Mouse (Mus musculus) neural tube, embryonic 14.5 days (tissue): ENCODE measurements at regions not wholly inside any gene's neighbourhood (a gene's known extent, or its start where the extent isn't known, plus 50 kb on each side); places are given as distances from the start of the nearest gene placed in this dataset.

Source experiments
- ATAC-seq: fragments of 200-750 bp; cut with Nextera tagmentation; 2 replicates; pipeline ENCODE4 v1.8.0; 2017; ENCODE audit warnings: low read depth, mild to moderate bottlenecking, moderate TSS enrichment, moderate library complexity
- H3K27ac ChIP-seq: fragments of 300-500 bp; sonication (generic); 2 replicates; pipeline ENCODE4 v1.5.1; 2014; ENCODE audit warnings: low read depth, mild to moderate bottlenecking, control low read depth, low read length, moderate library complexity, mixed read lengths
- H3K27me3 ChIP-seq: fragments of 300-500 bp; sonication (generic); 2 replicates; pipeline ENCODE4 v1.6.1; 2014; ENCODE audit warnings: low read length; ENCODE audit not compliant: control insufficient read depth, insufficient read depth
- H3K36me3 ChIP-seq: fragments of 300-500 bp; sonication (generic); 2 replicates; pipeline ENCODE4 v1.6.1; 2014; ENCODE audit warnings: low read length, mixed read lengths; ENCODE audit not compliant: control insufficient read depth, insufficient read depth
- H3K4me1 ChIP-seq: fragments of 300-500 bp; sonication (generic); 2 replicates; pipeline ENCODE4 v1.6.1; 2014; ENCODE audit warnings: low read length; ENCODE audit not compliant: control insufficient read depth, insufficient read depth
- H3K4me2 ChIP-seq: fragments of 300-500 bp; sonication (generic); 2 replicates; pipeline ENCODE4 v1.6.1; 2014; ENCODE audit warnings: mild to moderate bottlenecking, low read depth, low read length, control low read depth
- H3K4me3 ChIP-seq: fragments of 300-500 bp; sonication (generic); 2 replicates; pipeline ENCODE4 v1.5.1; 2014; ENCODE audit warnings: low read depth, low read length, control low read depth, mixed read lengths
- H3K9ac ChIP-seq: fragments of 300-500 bp; sonication (generic); replicated peaks from 2 replicates; pipeline ENCODE4 v1.6.1; 2014; ENCODE audit warnings: low read depth, mild to moderate bottlenecking, control low read depth, low read length, mixed read lengths
- H3K9me3 ChIP-seq: fragments of 300-500 bp; sonication (generic); 2 replicates; pipeline ENCODE4 v1.6.1; 2016; ENCODE audit warnings: low read length; ENCODE audit not compliant: control insufficient read depth
- WGBS: fragments of 180-500 bp; shearing (Covaris S2); extraction: QIAGEN DNeasy Blood & Tissue Kit; methylation state at CpG from one replicate; pipeline ENCODE4 v1.1.7; 2014; 5-methylcytosine and 5-hydroxymethylcytosine counted together

- no peaks in the 10 kb centered on the region for H3K9me3 ChIP-seq
- 70% methylated on average over 6 of the region's 6 CpGs for WGBS
- no peak for ATAC-seq
- no peak overlapping the region for H3K4me2 ChIP-seq
- H3K9ac ChIP-seq = no peak overlapping the region
- no peaks in the 10 kb centered on the region for H3K27me3 ChIP-seq
- H3K36me3 ChIP-seq = no peaks in the 10 kb centered on the region
- no peak overlapping the region for H3K27ac ChIP-seq
- no peak overlapping the region for H3K4me3 ChIP-seq
- H3K4me1 ChIP-seq = no peaks in the 10 kb centered on the region
Observed at GRCm38 (mm10) chr14:25023270-25023800, 435.6 kb upstream of the Zmiz1 start.

GRCm38 (mm10) chr14:25025074-25025473 is 433.9 kb upstream of the Zmiz1 start:
- no peak overlapping the region for H3K4me2 ChIP-seq
- no peak overlapping the region for H3K9ac ChIP-seq
- 90% methylated on average over 6 of the region's 6 CpGs for WGBS
- no peaks in the 10 kb centered on the region for H3K36me3 ChIP-seq
- H3K4me3 ChIP-seq = no peak overlapping the region
- no peak overlapping the region for H3K27ac ChIP-seq
- no peak for ATAC-seq
- no peaks in the 10 kb centered on the region for H3K9me3 ChIP-seq
- H3K4me1 ChIP-seq = no peaks in the 10 kb centered on the region
- no peaks in the 10 kb centered on the region for H3K27me3 ChIP-seq

- 82% methylated on average over 3 of the region's 3 CpGs for WGBS
- Histone ChIP-seq H3K27me3 (no peaks in the 10 kb centered on the region), H3K4me2 (no peak overlapping the region), H3K4me1 (peaks cover 6% of the 10 kb centered on the region; the same call in 1 of the 2 replicates), H3K36me3 (no peaks in the 10 kb centered on the region), H3K4me3 (no peak overlapping the region), H3K9ac (no peak overlapping the region), H3K27ac (no peak overlapping the region), H3K9me3 (no peaks in the 10 kb centered on the region)
- ATAC-seq = no peak
Observed at GRCm38 (mm10) chr14:25027076-25027475, 431.9 kb upstream of the Zmiz1 start.

GRCm38 (mm10) chr14:25027842-25028241 is 431.1 kb upstream of the Zmiz1 start:
- H3K4me1 ChIP-seq = peaks cover 13% of the 10 kb centered on the region; the same call in 1 of the 2 replicates
- 80% methylated on average over 1 of the region's 1 CpGs for WGBS
- no peaks in the 10 kb centered on the region for H3K36me3 ChIP-seq

GRCm38 (mm10) chr14:25030881-25031280 is 428.1 kb upstream of the Zmiz1 start:
- peaks cover 13% of the 10 kb centered on the region; the same call in 1 of the 2 replicates for H3K4me1 ChIP-seq
- H3K27ac ChIP-seq = peak overlapping the region; percentile 44
- H3K36me3 ChIP-seq = no peaks in the 10 kb centered on the region
- 77% methylated on average over 6 of the region's 6 CpGs for WGBS
- no peaks in the 10 kb centered on the region for H3K27me3 ChIP-seq
- no peak overlapping the region for H3K4me3 ChIP-seq
- no peak overlapping the region for H3K4me2 ChIP-seq
- ATAC-seq = 0 out of 2 replicates have a peak, but pooled peaks have one; percentile 17
- H3K9me3 ChIP-seq = no peaks in the 10 kb centered on the region
- H3K9ac ChIP-seq = no peak overlapping the region

More at GRCm38 (mm10) chr14:25027842-25028241, 431.1 kb upstream of the Zmiz1 start:
- Histone ChIP-seq H3K9ac (no peak overlapping the region), H3K27ac (no peak overlapping the region), H3K4me2 (no peak overlapping the region), H3K4me3 (no peak overlapping the region), H3K9me3 (no peaks in the 10 kb centered on the region), H3K27me3 (no peaks in the 10 kb centered on the region)
- no peak for ATAC-seq

GRCm38 (mm10) chr14:25031756-25032680 is 427.0 kb upstream of the Zmiz1 start:
- H3K4me2 ChIP-seq = no peak overlapping the region
- H3K4me3 ChIP-seq = no peak overlapping the region
- H3K36me3 ChIP-seq = no peaks in the 10 kb centered on the region
- H3K9ac ChIP-seq = no peak overlapping the region
- H3K4me1 ChIP-seq = peaks cover 13% of the 10 kb centered on the region; the same call in 1 of the 2 replicates
- no peak for ATAC-seq
- 54% methylated on average over 12 of the region's 12 CpGs for WGBS
- H3K9me3 ChIP-seq = no peaks in the 10 kb centered on the region
- H3K27ac ChIP-seq = peak overlapping the region; percentile 44; the same call in 1 of the 2 replicates
- H3K27me3 ChIP-seq = no peaks in the 10 kb centered on the region

- H3K4me1 ChIP-seq = peaks cover 13% of the 10 kb centered on the region; the same call in 1 of the 2 replicates
- no peak overlapping the region for H3K4me2 ChIP-seq
- no peaks in the 10 kb centered on the region for H3K9me3 ChIP-seq
- H3K27ac ChIP-seq = 0 out of 2 replicates have a peak overlapping the region, but pooled peaks have one; percentile 8
- 91% methylated on average over 2 of the region's 2 CpGs for WGBS
- no peak overlapping the region for H3K9ac ChIP-seq
- H3K4me3 ChIP-seq = no peak overlapping the region
- H3K36me3 ChIP-seq = no peaks in the 10 kb centered on the region
- ATAC-seq = no peak
- no peaks in the 10 kb centered on the region for H3K27me3 ChIP-seq
Observed at GRCm38 (mm10) chr14:25032899-25033298, 426.1 kb upstream of the Zmiz1 start.

GRCm38 (mm10) chr14:25042265-25042664 is 416.7 kb upstream of the Zmiz1 start:
- Histone ChIP-seq H3K4me1 (no peaks in the 10 kb centered on the region), H3K27ac (0 out of 2 replicates have a peak overlapping the region, but pooled peaks have one; percentile 7), H3K9me3 (no peaks in the 10 kb centered on the region), H3K9ac (no peak overlapping the region), H3K27me3 (no peaks in the 10 kb centered on the region), H3K4me3 (no peak overlapping the region), H3K4me2 (no peak overlapping the region), H3K36me3 (no peaks in the 10 kb centered on the region)
- no peak for ATAC-seq
- WGBS = 38% methylated on average over 5 of the region's 5 CpGs

GRCm38 (mm10) chr14:25044106-25044505 is 414.9 kb upstream of the Zmiz1 start:
- H3K9ac ChIP-seq = no peak overlapping the region
- H3K36me3 ChIP-seq = no peaks in the 10 kb centered on the region
- H3K9me3 ChIP-seq = no peaks in the 10 kb centered on the region
- no peaks in the 10 kb centered on the region for H3K4me1 ChIP-seq
- no peak overlapping the region for H3K4me3 ChIP-seq
- H3K27me3 ChIP-seq = no peaks in the 10 kb centered on the region
- no peak overlapping the region for H3K27ac ChIP-seq
- no peak overlapping the region for H3K4me2 ChIP-seq
- 92% methylated on average over 13 of the region's 13 CpGs for WGBS
- ATAC-seq = no peak; the same call in 1 of the 2 replicates
